Mouse (Mus musculus): ENCODE results near the gene Guca1a. TPM values are rescaled to one million over a fixed set of nuclear protein-coding genes. Genes with fewer than 3 reads are reported as not detected.

Gene Guca1a
- total RNA-seq, 1 experiment from 2014 or later, result 1.1 TPM

Other genes starting within 250 kb of the Guca1a start
- 45.8 and 49.4 TPM in 2 replicates for gene Mrps10, start 31.7 kb downstream of the Guca1a start, total RNA-seq (2021)
- 0.79 and 1.0 TPM in 2 replicates for gene Guca1b, start 15.2 kb downstream of the Guca1a start, total RNA-seq (2021)
- 1.4 and 1.7 TPM in 2 replicates for gene AI661453, start 36.0 kb upstream of the Guca1a start, total RNA-seq (2021)
- 0.82 TPM in 1 of 2 replicates, not detected in the other for gene 1700001C19Rik, start 36.8 kb upstream of the Guca1a start, total RNA-seq (2021)
- gene Taf8, start 101.7 kb upstream of the Guca1a start, total RNA-seq (2021), result 22.9 and 23.9 TPM in 2 replicates
- 228 and 248 TPM in 2 replicates for gene Ccnd3, start 104.5 kb upstream of the Guca1a start, total RNA-seq (2021)
- 19.7 and 21.6 TPM in 2 replicates for gene Bysl, start 210.9 kb upstream of the Guca1a start, total RNA-seq (2021)
- gene Med20, start 211.0 kb upstream of the Guca1a start, total RNA-seq (2021), result 39.3 and 39.8 TPM in 2 replicates
- gene Gm20517, start 211.0 kb upstream of the Guca1a start, total RNA-seq (2021), result 3.0 and 3.3 TPM in 2 replicates
- gene Usp49, start 230.1 kb upstream of the Guca1a start, total RNA-seq (2021), result 6.8 and 7.8 TPM in 2 replicates